Mouse (Mus musculus) mouse trophoblast stem cell (cell line): Measurements from ENCODE around the gene Ggta1.

ENCODE experiments used
- in situ Hi-C, 2 experiments: fragments of 300-500 bp; cut with MseI, MboI; formaldehyde crosslinking; loops; 2 replicates in 1 of 2; 3 replicates in 1 of 2; pipeline ENCODE4 v1.15.1; 2025

The Ggta1 gene

GRCm38 (mm10) chr2:35491151-35491550 lies 28.1 kb upstream of the Ggta1 start:
- in situ Hi-C loops, result no loop called here

GRCm38 (mm10) chr2:35490458-35491111 lies 27.6 kb upstream of the Ggta1 start:
- in situ Hi-C loops, result no loop called here

- in situ Hi-C loops, result no loop called here
Observed at GRCm38 (mm10) chr2:35487700-35488099, 24.7 kb upstream of the Ggta1 start.

- in situ Hi-C loops, result no loop called here
Observed at GRCm38 (mm10) chr2:35486981-35487655, 24.1 kb upstream of the Ggta1 start.

GRCm38 (mm10) chr2:35484102-35484501 lies 21.1 kb upstream of the Ggta1 start:
- in situ Hi-C loops, result no loop called here

GRCm38 (mm10) chr2:35483402-35483801 lies 20.4 kb upstream of the Ggta1 start:
- in situ Hi-C loops, result no loop called here

- in situ Hi-C loops, result no loop called here
Observed at GRCm38 (mm10) chr2:35481322-35481990, 18.4 kb upstream of the Ggta1 start.

GRCm38 (mm10) chr2:35480073-35480472 lies 17.0 kb upstream of the Ggta1 start:
- in situ Hi-C loops, result no loop called here

GRCm38 (mm10) chr2:35478812-35479122 lies 15.7 kb upstream of the Ggta1 start:
- in situ Hi-C loops, result no loop called here

- in situ Hi-C loops, result no loop called here
Observed at GRCm38 (mm10) chr2:35477999-35478811, 15.2 kb upstream of the Ggta1 start.

- in situ Hi-C loops, result no loop called here
Observed at GRCm38 (mm10) chr2:35477321-35477720, 14.3 kb upstream of the Ggta1 start.

GRCm38 (mm10) chr2:35474916-35475315 lies 11.9 kb upstream of the Ggta1 start:
- in situ Hi-C loops, result no loop called here

GRCm38 (mm10) chr2:35469266-35469665 lies 6.2 kb upstream of the Ggta1 start:
- in situ Hi-C loops, result no loop called here

- in situ Hi-C loops, result no loop called here
Observed at GRCm38 (mm10) chr2:35468276-35468675, 5.2 kb upstream of the Ggta1 start.

- in situ Hi-C loops, result no loop called here
Observed at GRCm38 (mm10) chr2:35467855-35468254, 4.8 kb upstream of the Ggta1 start.

GRCm38 (mm10) chr2:35465677-35466076 lies 2.6 kb upstream of the Ggta1 start:
- in situ Hi-C loops, result no loop called here

GRCm38 (mm10) chr2:35464548-35464947 lies 1.5 kb upstream of the Ggta1 start:
- in situ Hi-C loops, result no loop called here

- in situ Hi-C loops, result no loop called here
Observed at GRCm38 (mm10) chr2:35464089-35464534, 1.1 kb upstream of the Ggta1 start.

GRCm38 (mm10) chr2:35463372-35464088 lies 499 bp upstream of the Ggta1 start:
- in situ Hi-C loops, result no loop called here

GRCm38 (mm10) chr2:35461971-35462787 lies 852 bp downstream of the Ggta1 start:
- in situ Hi-C loops, result no loop called here
